Mouse (Mus musculus) limb, embryonic 10.5 days (tissue): ENCODE results near the gene Zfp3. TPM values are rescaled to one million over a fixed set of nuclear protein-coding genes. Genes with fewer than 3 reads are reported as not detected.

Source experiments
- DNase-seq: peaks from one replicate; pipeline ENCODE4 v3.0.0-alpha.2; 2017; ENCODE audit warnings: low spot score
- H3K27ac ChIP-seq: fragments of 300-500 bp; sonication (generic); 2 replicates; pipeline ENCODE4 v1.5.1; 2016; ENCODE audit warnings: mild to moderate bottlenecking
- H3K27me3 ChIP-seq: fragments of 300-500 bp; sonication (generic); 2 replicates; pipeline ENCODE4 v1.6.1; 2016; ENCODE audit warnings: low read depth, mild to moderate bottlenecking; ENCODE audit not compliant: poor library complexity, severe bottlenecking
- H3K36me3 ChIP-seq: fragments of 300-500 bp; sonication (generic); 2 replicates; pipeline ENCODE4 v1.6.1; 2016; ENCODE audit warnings: mild to moderate bottlenecking, moderate library complexity
- H3K4me1 ChIP-seq: fragments of 300-500 bp; sonication (generic); 2 replicates; pipeline ENCODE4 v1.6.1; 2016
- H3K4me3 ChIP-seq: fragments of 300-500 bp; sonication (generic); 2 replicates; pipeline ENCODE4 v1.5.1; 2016; ENCODE audit warnings: mild to moderate bottlenecking, moderate library complexity
- H3K9me3 ChIP-seq: fragments of 300-500 bp; sonication (generic); replicated peaks from 2 replicates; pipeline ENCODE4 v1.6.1; 2016; ENCODE audit warnings: mild to moderate bottlenecking
- WGBS: fragments of 180-500 bp; shearing (Covaris S2); methylation state at CpG from one replicate; pipeline ENCODE4 v1.1.7; 2016; 5-methylcytosine and 5-hydroxymethylcytosine counted together
- polyA plus RNA-seq: library from polyadenylated mRNA; unstranded; fragments of >200 nt; fragmentation: Nextera tagmentation; extraction: Ambion mirVana; gene quantifications from 2 replicates; pipeline ENCODE4 v1.2.1, GENCODE M21; 2016

The Zfp3 gene
- polyA plus RNA-seq = 3.0 and 5.1 TPM in 2 replicates

- under 1% methylated on average over 78 of the region's 78 CpGs for WGBS
- DNase-seq = peak; percentile 80
These were observed at the start of gene Zfp3 for GRCm38 (mm10) chr11:70763936-70764808. Zfp3 (plus strand) TSS chr11:70764209.

GRCm38 (mm10) chr11:70715832-70716231, 48.2 kb upstream of the Zfp3 start:
- H3K4me1 ChIP-seq = no peaks in the 10 kb centered on the region
- no peak overlapping the region for H3K4me3 ChIP-seq
- H3K9me3 ChIP-seq = no peaks in the 10 kb centered on the region
- no peaks in the 10 kb centered on the region for H3K27me3 ChIP-seq
- 93% methylated on average over 6 of the region's 6 CpGs for WGBS
- no peak for DNase-seq
- H3K36me3 ChIP-seq = peaks cover 87% of the 10 kb centered on the region
- H3K27ac ChIP-seq = no peak overlapping the region

More at GRCm38 (mm10) chr11:70763936-70764808, at the start of gene Zfp3:
- H3K36me3 ChIP-seq = 0 out of 2 replicates have a peak, but pooled peaks cover 5% of the 10 kb centered on the region
- no peaks in the 10 kb centered on the region for H3K9me3 ChIP-seq
- H3K4me3 ChIP-seq = peak within 1 kb of the TSS; percentile 93
- H3K27me3 ChIP-seq = no peaks in the 10 kb centered on the region
- H3K27ac ChIP-seq = peak within 1 kb of the TSS; percentile 90
- peaks cover 21% of the 10 kb centered on the region for H3K4me1 ChIP-seq

GRCm38 (mm10) chr11:70718481-70718880, 45.5 kb upstream of the Zfp3 start:
- H3K4me1 ChIP-seq = no peaks in the 10 kb centered on the region
- H3K27me3 ChIP-seq = no peaks in the 10 kb centered on the region
- DNase-seq = no peak
- peaks cover 90% of the 10 kb centered on the region for H3K36me3 ChIP-seq
- 83% methylated on average over 5 of the region's 5 CpGs for WGBS
- H3K27ac ChIP-seq = no peak overlapping the region
- no peaks in the 10 kb centered on the region for H3K9me3 ChIP-seq
- no peak overlapping the region for H3K4me3 ChIP-seq

GRCm38 (mm10) chr11:70720567-70720966, 43.4 kb upstream of the Zfp3 start:
- peaks cover 100% of the 10 kb centered on the region for H3K36me3 ChIP-seq
- no peaks in the 10 kb centered on the region for H3K9me3 ChIP-seq
- DNase-seq = no peak
- no peaks in the 10 kb centered on the region for H3K27me3 ChIP-seq
- H3K4me3 ChIP-seq = no peak overlapping the region
- 92% methylated on average over 3 of the region's 3 CpGs for WGBS
- H3K4me1 ChIP-seq = no peaks in the 10 kb centered on the region
- no peak overlapping the region for H3K27ac ChIP-seq

- H3K4me1 ChIP-seq = no peaks in the 10 kb centered on the region
These were observed 42.9 kb upstream of the Zfp3 start for GRCm38 (mm10) chr11:70721072-70721471.

GRCm38 (mm10) chr11:70724706-70725105, 39.3 kb upstream of the Zfp3 start:
- Histone ChIP-seq H3K36me3 (peaks cover 98% of the 10 kb centered on the region), H3K4me3 (no peak overlapping the region), H3K27me3 (no peaks in the 10 kb centered on the region), H3K4me1 (no peaks in the 10 kb centered on the region), H3K27ac (no peak overlapping the region), H3K9me3 (no peaks in the 10 kb centered on the region)
- no peak for DNase-seq
- WGBS = 92% methylated on average over 9 of the region's 9 CpGs

More at GRCm38 (mm10) chr11:70721072-70721471, 42.9 kb upstream of the Zfp3 start:
- Histone ChIP-seq H3K27ac (no peak overlapping the region), H3K36me3 (peaks cover 100% of the 10 kb centered on the region), H3K4me3 (no peak overlapping the region), H3K9me3 (no peaks in the 10 kb centered on the region), H3K27me3 (no peaks in the 10 kb centered on the region)
- 93% methylated on average over 3 of the region's 3 CpGs for WGBS
- no peak for DNase-seq

GRCm38 (mm10) chr11:70726585-70726984, 37.4 kb upstream of the Zfp3 start:
- Histone ChIP-seq H3K27ac (no peak overlapping the region), H3K9me3 (no peaks in the 10 kb centered on the region), H3K27me3 (no peaks in the 10 kb centered on the region), H3K4me1 (no peaks in the 10 kb centered on the region), H3K4me3 (no peak overlapping the region), H3K36me3 (peaks cover 80% of the 10 kb centered on the region)
- no peak for DNase-seq
- 88% methylated on average over 2 of the region's 2 CpGs for WGBS

- no peaks in the 10 kb centered on the region for H3K9me3 ChIP-seq
- H3K27ac ChIP-seq = no peak overlapping the region
- no peak for DNase-seq
- H3K27me3 ChIP-seq = no peaks in the 10 kb centered on the region
- peaks cover 72% of the 10 kb centered on the region for H3K36me3 ChIP-seq
- H3K4me1 ChIP-seq = peaks cover 2% of the 10 kb centered on the region; the same call in 1 of the 2 replicates
- no peak overlapping the region for H3K4me3 ChIP-seq
- WGBS = 90% methylated on average over 5 of the region's 5 CpGs
These were observed 36.6 kb upstream of the Zfp3 start for GRCm38 (mm10) chr11:70727385-70727784.

- Histone ChIP-seq H3K9me3 (no peaks in the 10 kb centered on the region), H3K4me3 (no peak overlapping the region), H3K27ac (no peak overlapping the region), H3K36me3 (peaks cover 40% of the 10 kb centered on the region), H3K4me1 (peaks cover 15% of the 10 kb centered on the region), H3K27me3 (no peaks in the 10 kb centered on the region)
- DNase-seq = no peak
- WGBS = 80% methylated on average over 9 of the region's 9 CpGs
These were observed 33.5 kb upstream of the Zfp3 start for GRCm38 (mm10) chr11:70730427-70731038.

GRCm38 (mm10) chr11:70731178-70731577, 32.8 kb upstream of the Zfp3 start:
- WGBS = 82% methylated on average over 5 of the region's 5 CpGs
- Histone ChIP-seq H3K27me3 (no peaks in the 10 kb centered on the region), H3K36me3 (peaks cover 34% of the 10 kb centered on the region), H3K9me3 (no peaks in the 10 kb centered on the region), H3K27ac (no peak overlapping the region), H3K4me1 (peaks cover 15% of the 10 kb centered on the region), H3K4me3 (no peak overlapping the region)
- DNase-seq = no peak

- WGBS = 32% methylated on average over 5 of the region's 5 CpGs
- no peak overlapping the region for H3K4me3 ChIP-seq
- H3K27ac ChIP-seq = 0 out of 2 replicates have a peak overlapping the region, but pooled peaks have one; percentile 19
These were observed 30.8 kb upstream of the Zfp3 start for GRCm38 (mm10) chr11:70733256-70733655.

GRCm38 (mm10) chr11:70737749-70738148, 26.3 kb upstream of the Zfp3 start:
- Histone ChIP-seq H3K27ac (no peak overlapping the region), H3K9me3 (no peaks in the 10 kb centered on the region), H3K4me3 (no peak overlapping the region), H3K36me3 (no peaks in the 10 kb centered on the region), H3K4me1 (peaks cover 12% of the 10 kb centered on the region), H3K27me3 (no peaks in the 10 kb centered on the region)
- WGBS = 64% methylated on average over 5 of the region's 5 CpGs
- no peak for DNase-seq

More at GRCm38 (mm10) chr11:70733256-70733655, 30.8 kb upstream of the Zfp3 start:
- Histone ChIP-seq H3K27me3 (no peaks in the 10 kb centered on the region), H3K4me1 (peaks cover 15% of the 10 kb centered on the region), H3K36me3 (peaks cover 13% of the 10 kb centered on the region), H3K9me3 (no peaks in the 10 kb centered on the region)
- DNase-seq = no peak

- Histone ChIP-seq H3K4me1 (peaks cover 4% of the 10 kb centered on the region; the same call in 1 of the 2 replicates), H3K36me3 (no peaks in the 10 kb centered on the region), H3K9me3 (no peaks in the 10 kb centered on the region), H3K4me3 (no peak overlapping the region), H3K27ac (no peak overlapping the region), H3K27me3 (no peaks in the 10 kb centered on the region)
- DNase-seq = no peak
- WGBS = 94% methylated on average over 3 of the region's 3 CpGs
These were observed 22.4 kb upstream of the Zfp3 start for GRCm38 (mm10) chr11:70741603-70742002.
